Mouse (Mus musculus) forebrain, embryonic 11.5 days (tissue): Measurements from ENCODE around the gene Gm21992. TPM values are rescaled to one million over a fixed set of nuclear protein-coding genes. Genes with fewer than 3 reads are reported as not detected.

Experiments
- ATAC-seq: fragments of 200-750 bp; cut with Nextera tagmentation; replicated peaks from 2 replicates; pipeline ENCODE4 v1.8.0; 2017; ENCODE audit warnings: moderate TSS enrichment; ENCODE audit not compliant: low FRiP score
- DNase-seq: peaks from one replicate; pipeline ENCODE4 v3.0.0-alpha.2; 2017; ENCODE audit warnings: low spot score
- H3K27ac ChIP-seq: fragments of 300-500 bp; sonication (generic); 2 replicates; pipeline ENCODE4 v1.5.1; 2014; ENCODE audit warnings: low read depth, low read length
- H3K27me3 ChIP-seq: fragments of 300-500 bp; sonication (generic); 2 replicates; pipeline ENCODE4 v1.6.1; 2014; ENCODE audit warnings: mild to moderate bottlenecking, low read length, mixed read lengths; ENCODE audit not compliant: control insufficient read depth, insufficient read depth
- H3K36me3 ChIP-seq: fragments of 300-500 bp; sonication (generic); 2 replicates; pipeline ENCODE4 v1.6.1; 2014; ENCODE audit warnings: mild to moderate bottlenecking, low read length, moderate library complexity, mixed read lengths; ENCODE audit not compliant: control insufficient read depth, insufficient read depth
- H3K4me1 ChIP-seq: fragments of 300-500 bp; sonication (generic); replicated peaks from 2 replicates; pipeline ENCODE4 v1.6.1; 2014; ENCODE audit warnings: low read length, mixed read lengths; ENCODE audit not compliant: control insufficient read depth, insufficient read depth
- H3K4me2 ChIP-seq: fragments of 300-500 bp; sonication (generic); 2 replicates; pipeline ENCODE4 v1.6.1; 2014; ENCODE audit warnings: low read depth, mild to moderate bottlenecking, low read length, moderate library complexity, mixed read lengths; ENCODE audit not compliant: severe bottlenecking
- H3K4me3 ChIP-seq: fragments of 300-500 bp; sonication (generic); 2 replicates; pipeline ENCODE4 v1.5.1; 2014; ENCODE audit warnings: low read depth, low read length
- H3K9ac ChIP-seq: fragments of 300-500 bp; sonication (generic); 2 replicates; pipeline ENCODE4 v1.6.1; 2014; ENCODE audit warnings: low read length
- H3K9me3 ChIP-seq: fragments of 300-500 bp; sonication (generic); 2 replicates; pipeline ENCODE4 v1.6.1; 2016; ENCODE audit warnings: low read length, mixed read lengths; ENCODE audit not compliant: control insufficient read depth
- WGBS: fragments of 180-500 bp; shearing (Covaris S2); extraction: QIAGEN DNeasy Blood & Tissue Kit; methylation state at CpG from one replicate; pipeline ENCODE4 v1.1.7; 2014; 5-methylcytosine and 5-hydroxymethylcytosine counted together
- polyA plus RNA-seq: library from polyadenylated mRNA; unstranded; fragments of >200 nt; fragmentation: Nextera tagmentation; extraction: Ambion mirVana; gene quantifications from 2 replicates; pipeline ENCODE4 v1.2.1, GENCODE M21; 2014

Gene Gm21992
- polyA plus RNA-seq, 1 experiment from 2014 or later, result 31.9 TPM

- Histone ChIP-seq H3K4me2 (no peak overlapping the region), H3K4me3 (no peak overlapping the region), H3K27me3 (peaks cover 6% of the 10 kb centered on the region; the same call in 1 of the 2 replicates), H3K4me1 (no peaks in the 10 kb centered on the region), H3K9me3 (no peaks in the 10 kb centered on the region), H3K27ac (no peak overlapping the region), H3K9ac (no peak overlapping the region), H3K36me3 (no peaks in the 10 kb centered on the region)
- ATAC-seq, result no peak
- WGBS, result 77% methylated on average over 2 of the region's 2 CpGs
- DNase-seq, result no peak
These were observed 34.4 kb upstream of the Gm21992 start for GRCm38 (mm10) chr19:4845846-4846245.

GRCm38 (mm10) chr19:4842611-4843010 is 31.2 kb upstream of the Gm21992 start:
- Histone ChIP-seq H3K4me3 (no peak overlapping the region), H3K9ac (no peak overlapping the region), H3K9me3 (no peaks in the 10 kb centered on the region), H3K36me3 (no peaks in the 10 kb centered on the region; the same call in 1 of the 2 replicates), H3K27me3 (peaks cover 16% of the 10 kb centered on the region), H3K27ac (no peak overlapping the region), H3K4me1 (peaks cover 6% of the 10 kb centered on the region), H3K4me2 (no peak overlapping the region)
- ATAC-seq, result no peak
- 74% methylated on average over 2 of the region's 2 CpGs for WGBS
- DNase-seq, result no peak

GRCm38 (mm10) chr19:4840848-4841247 is 29.4 kb upstream of the Gm21992 start:
- WGBS, result 83% methylated on average over 9 of the region's 9 CpGs
- no peak overlapping the region for H3K4me2 ChIP-seq
- H3K4me1 ChIP-seq, result peaks cover 6% of the 10 kb centered on the region
- no peak overlapping the region for H3K9ac ChIP-seq
- no peak overlapping the region for H3K27ac ChIP-seq
- no peaks in the 10 kb centered on the region; the same call in 1 of the 2 replicates for H3K36me3 ChIP-seq
- ATAC-seq (no peak), DNase-seq (no peak)
- no peaks in the 10 kb centered on the region for H3K9me3 ChIP-seq
- peaks cover 16% of the 10 kb centered on the region for H3K27me3 ChIP-seq
- H3K4me3 ChIP-seq, result no peak overlapping the region

GRCm38 (mm10) chr19:4839149-4839548 is 27.7 kb upstream of the Gm21992 start, which contains the start of the genes Ccs and Ccdc87:
TSS of gene Ccs (minus strand) at chr19:4839332.
TSS of gene Ccdc87 (plus strand) at chr19:4839366.
- peaks cover 6% of the 10 kb centered on the region for H3K4me1 ChIP-seq
- no peaks in the 10 kb centered on the region for H3K9me3 ChIP-seq
- H3K4me3 ChIP-seq, result peak within 1 kb of the TSS; percentile 55
- no peak within 1 kb of the TSS for H3K27ac ChIP-seq
- H3K4me2 ChIP-seq, result peak within 1 kb of the TSS; percentile 98
- H3K36me3 ChIP-seq, result no peaks in the 10 kb centered on the region; the same call in 1 of the 2 replicates
- WGBS, result under 1% methylated on average over 25 of the region's 25 CpGs
- H3K9ac ChIP-seq, result peak within 1 kb of the TSS; percentile 75
- ATAC-seq (peak; percentile 97), DNase-seq (peak; percentile 96)
- peaks cover 16% of the 10 kb centered on the region for H3K27me3 ChIP-seq

- no peaks in the 10 kb centered on the region; the same call in 1 of the 2 replicates for H3K36me3 ChIP-seq
- H3K9ac ChIP-seq, result peak overlapping the region; percentile 75
- no peaks in the 10 kb centered on the region for H3K9me3 ChIP-seq
- peak overlapping the region; percentile 98 for H3K4me2 ChIP-seq
- WGBS, result 37% methylated on average over 10 of the region's 10 CpGs
- H3K27me3 ChIP-seq, result peaks cover 16% of the 10 kb centered on the region
- no peak for DNase-seq
- no peak overlapping the region for H3K27ac ChIP-seq
- peak overlapping the region; percentile 55 for H3K4me3 ChIP-seq
- peaks cover 6% of the 10 kb centered on the region for H3K4me1 ChIP-seq
- ATAC-seq, result peak; percentile 10; the same call in 1 of the 2 replicates
These were observed 27.2 kb upstream of the Gm21992 start for GRCm38 (mm10) chr19:4838526-4839140.

GRCm38 (mm10) chr19:4837049-4837448 is 25.6 kb upstream of the Gm21992 start:
- DNase-seq, result no peak
- 96% methylated on average over 6 of the region's 6 CpGs for WGBS
- H3K4me3 ChIP-seq, result no peak overlapping the region
- H3K4me2 ChIP-seq, result no peak overlapping the region
- H3K9me3 ChIP-seq, result no peaks in the 10 kb centered on the region
- no peaks in the 10 kb centered on the region; the same call in 1 of the 2 replicates for H3K36me3 ChIP-seq
- H3K4me1 ChIP-seq, result peaks cover 8% of the 10 kb centered on the region
- no peak for ATAC-seq
- peaks cover 16% of the 10 kb centered on the region for H3K27me3 ChIP-seq
- H3K27ac ChIP-seq, result no peak overlapping the region
- no peak overlapping the region for H3K9ac ChIP-seq

GRCm38 (mm10) chr19:4836096-4836495 is 24.7 kb upstream of the Gm21992 start:
- Histone ChIP-seq H3K27me3 (peaks cover 12% of the 10 kb centered on the region), H3K36me3 (no peaks in the 10 kb centered on the region; the same call in 1 of the 2 replicates), H3K4me3 (no peak overlapping the region), H3K9ac (no peak overlapping the region), H3K4me1 (peaks cover 8% of the 10 kb centered on the region), H3K4me2 (no peak overlapping the region), H3K27ac (no peak overlapping the region), H3K9me3 (no peaks in the 10 kb centered on the region)
- DNase-seq (no peak), ATAC-seq (no peak)
- WGBS, result 88% methylated on average over 2 of the region's 2 CpGs

- WGBS, result 90% methylated on average over 8 of the region's 8 CpGs
- no peak overlapping the region for H3K4me2 ChIP-seq
- H3K4me1 ChIP-seq, result peaks cover 2% of the 10 kb centered on the region; the same call in 1 of the 2 replicates
- H3K36me3 ChIP-seq, result no peaks in the 10 kb centered on the region; the same call in 1 of the 2 replicates
- H3K4me3 ChIP-seq, result no peak overlapping the region
- DNase-seq (no peak), ATAC-seq (no peak)
- no peak overlapping the region for H3K9ac ChIP-seq
- no peaks in the 10 kb centered on the region for H3K27me3 ChIP-seq
- H3K9me3 ChIP-seq, result no peaks in the 10 kb centered on the region
- no peak overlapping the region for H3K27ac ChIP-seq
These were observed 22.6 kb upstream of the Gm21992 start for GRCm38 (mm10) chr19:4833977-4834376.

- H3K4me1 ChIP-seq, result peaks cover 2% of the 10 kb centered on the region; the same call in 1 of the 2 replicates
- no peak overlapping the region for H3K4me2 ChIP-seq
- H3K27me3 ChIP-seq, result no peaks in the 10 kb centered on the region
- no peak overlapping the region for H3K27ac ChIP-seq
- H3K36me3 ChIP-seq, result no peaks in the 10 kb centered on the region; the same call in 1 of the 2 replicates
- H3K9ac ChIP-seq, result no peak overlapping the region
- H3K4me3 ChIP-seq, result no peak overlapping the region
- DNase-seq, result no peak
- no peak for ATAC-seq
- H3K9me3 ChIP-seq, result no peaks in the 10 kb centered on the region
- 72% methylated on average over 7 of the region's 7 CpGs for WGBS
These were observed 17.7 kb upstream of the Gm21992 start for GRCm38 (mm10) chr19:4829156-4829555.
